Mouse (Mus musculus): ENCODE measurements around the gene Tmem39a.

DNA sequence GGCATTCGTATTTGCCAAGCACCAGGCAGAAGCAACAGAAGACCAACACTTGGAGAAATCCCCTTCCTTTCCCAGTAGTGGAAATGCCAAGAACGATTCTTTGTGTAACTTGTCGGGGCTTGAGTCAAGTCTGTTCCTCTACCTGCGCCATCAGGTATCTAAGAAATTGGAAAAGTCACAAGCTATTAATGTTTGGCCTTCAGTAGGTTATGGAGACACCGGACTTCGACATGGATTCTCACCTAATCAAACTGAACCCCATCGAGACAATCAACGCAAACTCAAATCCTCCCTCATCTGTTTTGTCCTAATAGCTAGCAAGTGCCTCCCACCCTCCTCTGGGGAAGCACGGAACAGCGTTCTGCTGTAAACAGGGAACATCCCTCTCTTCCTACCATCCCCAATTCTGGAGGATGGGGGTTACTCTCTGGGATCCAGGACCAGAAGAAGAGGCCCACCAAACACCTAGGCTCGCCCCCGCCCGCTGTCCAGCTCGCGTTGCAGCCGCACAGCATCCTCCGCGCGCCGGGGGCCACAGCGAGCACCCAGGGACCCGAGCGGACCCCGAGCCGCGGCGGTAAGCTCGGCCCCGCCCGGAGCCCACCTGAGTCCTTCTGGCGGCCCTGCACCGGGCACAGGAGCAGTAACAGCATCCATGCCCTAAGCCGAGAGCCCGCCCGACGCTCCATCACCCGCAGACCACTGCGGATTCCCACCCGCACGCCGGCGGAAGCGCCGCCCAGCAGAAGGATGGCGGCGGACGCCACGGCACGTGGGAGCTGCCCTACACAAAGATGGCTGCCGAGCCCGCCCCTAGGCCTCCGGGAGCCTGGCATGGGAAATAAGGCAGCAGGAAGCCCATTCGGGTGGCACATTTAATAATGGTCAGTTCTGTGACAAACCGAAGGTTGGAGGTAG lies 8.8 kb upstream of the Tmem39a start, which contains the start of gene Poglut1:
- TF ChIP-seq POLR2A (IDR thresholded peaks at IDR 0.05; ENCODE audit: insufficient read depth, low read depth, low read length), result peak; percentile 91
- no peak for TF ChIP-seq CTCF (IDR thresholded peaks at IDR 0.05; ENCODE audit: insufficient read depth, low read depth, low read length)

Data from olfactory bulb, adult 2 months (tissue).